Mouse (Mus musculus): ENCODE data around the gene Kcnn4. TPM values are rescaled to one million over a fixed set of nuclear protein-coding genes. Genes with fewer than 3 reads are reported as not detected.
A peak's percentile ranks its signal among the peaks of the same experiment; 100 is the strongest.

Gene Kcnn4
- polyA plus RNA-seq, 1 experiment from 2014 or later: 4.0 TPM

GRCm38 (mm10) chr7:24348896-24349295 lies 21.2 kb upstream of the Kcnn4 start, which contains the start of gene Lypd5:
Gene Lypd5 (plus strand): TSS chr7:24349196.
- no peak for DNase-seq (ENCODE audit: low spot score)
- 48% methylated on average over 6 of the region's 6 CpGs for WGBS
- Histone ChIP-seq H3K36me3 (no peaks in the 10 kb centered on the region), H3K27ac (no peak within 1 kb of the TSS), H3K9me3 (replicated peaks) (no peaks in the 10 kb centered on the region), H3K27me3 (ENCODE audit: low read depth, poor library complexity, severe bottlenecking) (peaks cover 9% of the 10 kb centered on the region; the same call in 1 of the 2 replicates), H3K4me3 (no peak within 1 kb of the TSS), H3K4me1 (no peaks in the 10 kb centered on the region)

- no peaks in the 10 kb centered on the region for H3K4me1 ChIP-seq
- peaks cover 9% of the 10 kb centered on the region; the same call in 1 of the 2 replicates for H3K27me3 ChIP-seq (ENCODE audit: low read depth, poor library complexity, severe bottlenecking)
- no peak overlapping the region for H3K4me3 ChIP-seq
- H3K27ac ChIP-seq: no peak overlapping the region
- H3K36me3 ChIP-seq: no peaks in the 10 kb centered on the region
- WGBS: 82% methylated on average over 6 of the region's 6 CpGs
- DNase-seq (ENCODE audit: low spot score): no peak
- no peaks in the 10 kb centered on the region for H3K9me3 ChIP-seq (replicated peaks)
Measured at GRCm38 (mm10) chr7:24355646-24356045, 14.4 kb upstream of the Kcnn4 start.

GRCm38 (mm10) chr7:24356081-24356480 lies 14.0 kb upstream of the Kcnn4 start:
- H3K27me3 ChIP-seq (ENCODE audit: low read depth, poor library complexity, severe bottlenecking): peaks cover 9% of the 10 kb centered on the region; the same call in 1 of the 2 replicates
- H3K9me3 ChIP-seq (replicated peaks): no peaks in the 10 kb centered on the region
- WGBS: 81% methylated on average over 10 of the region's 10 CpGs
- H3K36me3 ChIP-seq: no peaks in the 10 kb centered on the region
- no peak overlapping the region for H3K27ac ChIP-seq
- H3K4me3 ChIP-seq: no peak overlapping the region
- H3K4me1 ChIP-seq: no peaks in the 10 kb centered on the region
- DNase-seq (ENCODE audit: low spot score): no peak

GRCm38 (mm10) chr7:24357899-24358298 lies 12.2 kb upstream of the Kcnn4 start:
- Histone ChIP-seq H3K27ac (no peak overlapping the region), H3K4me1 (no peaks in the 10 kb centered on the region), H3K36me3 (0 out of 2 replicates have a peak, but pooled peaks cover 2% of the 10 kb centered on the region), H3K4me3 (no peak overlapping the region), H3K27me3 (ENCODE audit: low read depth, poor library complexity, severe bottlenecking) (peaks cover 7% of the 10 kb centered on the region; the same call in 1 of the 2 replicates), H3K9me3 (replicated peaks) (no peaks in the 10 kb centered on the region; the same call in 1 of the 2 replicates)
- no peak for DNase-seq (ENCODE audit: low spot score)
- WGBS: 43% methylated on average over 4 of the region's 4 CpGs

GRCm38 (mm10) chr7:24359269-24359668 lies 10.8 kb upstream of the Kcnn4 start:
- peak; percentile 82 for DNase-seq (ENCODE audit: low spot score)
- 28% methylated on average over 9 of the region's 9 CpGs for WGBS

GRCm38 (mm10) chr7:24361001-24361400 lies 9.1 kb upstream of the Kcnn4 start:
- 69% methylated on average over 4 of the region's 4 CpGs for WGBS

More at GRCm38 (mm10) chr7:24359269-24359668, 10.8 kb upstream of the Kcnn4 start:
- Histone ChIP-seq H3K4me3 (no peak overlapping the region), H3K27ac (no peak overlapping the region), H3K36me3 (0 out of 2 replicates have a peak, but pooled peaks cover 2% of the 10 kb centered on the region), H3K27me3 (ENCODE audit: low read depth, poor library complexity, severe bottlenecking) (0 out of 2 replicates have a peak, but pooled peaks cover 4% of the 10 kb centered on the region), H3K4me1 (no peaks in the 10 kb centered on the region), H3K9me3 (replicated peaks) (no peaks in the 10 kb centered on the region; the same call in 1 of the 2 replicates)

DNA sequence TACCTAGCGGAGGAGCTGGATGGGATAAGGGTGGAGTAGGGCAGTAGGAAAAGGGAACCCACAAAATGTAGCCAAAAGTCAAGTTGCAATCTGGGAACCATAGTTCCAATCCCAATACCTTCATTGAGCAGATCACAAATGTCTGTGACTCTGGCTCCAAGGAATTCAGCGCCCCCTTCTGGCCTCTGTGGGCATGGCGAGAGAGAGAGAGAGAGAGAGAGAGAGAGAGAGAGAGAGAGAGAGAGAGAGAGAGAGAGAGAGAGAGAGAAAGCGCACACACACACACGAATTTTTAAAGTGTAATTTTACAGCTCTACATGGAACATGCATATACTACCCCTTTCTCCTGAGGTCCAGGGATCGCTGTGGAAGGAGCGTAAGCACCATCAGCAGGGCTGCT lies 6.8 kb upstream of the Kcnn4 start:
- no peak for DNase-seq (ENCODE audit: low spot score)
- H3K4me1 ChIP-seq: no peaks in the 10 kb centered on the region
- 0 out of 2 replicates have a peak, but pooled peaks cover 4% of the 10 kb centered on the region for H3K27me3 ChIP-seq (ENCODE audit: low read depth, poor library complexity, severe bottlenecking)
- H3K36me3 ChIP-seq: 0 out of 2 replicates have a peak, but pooled peaks cover 2% of the 10 kb centered on the region
- no peak overlapping the region for H3K4me3 ChIP-seq
- 24% methylated on average over 7 of the region's 7 CpGs for WGBS
- H3K27ac ChIP-seq: no peak overlapping the region
- no peaks in the 10 kb centered on the region; the same call in 1 of the 2 replicates for H3K9me3 ChIP-seq (replicated peaks)

More at GRCm38 (mm10) chr7:24361001-24361400, 9.1 kb upstream of the Kcnn4 start:
- DNase-seq (ENCODE audit: low spot score): no peak
- Histone ChIP-seq H3K9me3 (replicated peaks) (no peaks in the 10 kb centered on the region; the same call in 1 of the 2 replicates), H3K36me3 (0 out of 2 replicates have a peak, but pooled peaks cover 2% of the 10 kb centered on the region), H3K4me1 (no peaks in the 10 kb centered on the region), H3K27ac (no peak overlapping the region), H3K4me3 (no peak overlapping the region), H3K27me3 (ENCODE audit: low read depth, poor library complexity, severe bottlenecking) (0 out of 2 replicates have a peak, but pooled peaks cover 4% of the 10 kb centered on the region)

- peak; percentile 90 for DNase-seq (ENCODE audit: low spot score)
- Histone ChIP-seq H3K27me3 (ENCODE audit: low read depth, poor library complexity, severe bottlenecking) (0 out of 2 replicates have a peak, but pooled peaks cover 4% of the 10 kb centered on the region), H3K9me3 (replicated peaks) (no peaks in the 10 kb centered on the region; the same call in 1 of the 2 replicates), H3K4me1 (peaks cover 5% of the 10 kb centered on the region; the same call in 1 of the 2 replicates), H3K4me3 (no peak overlapping the region), H3K27ac (0 out of 2 replicates have a peak overlapping the region, but pooled peaks have one; percentile 44), H3K36me3 (0 out of 2 replicates have a peak, but pooled peaks cover 2% of the 10 kb centered on the region)
- WGBS: 24% methylated on average over 10 of the region's 10 CpGs
Measured at GRCm38 (mm10) chr7:24364827-24365226, 5.2 kb upstream of the Kcnn4 start.

- Histone ChIP-seq H3K36me3 (0 out of 2 replicates have a peak, but pooled peaks cover 2% of the 10 kb centered on the region), H3K9me3 (replicated peaks) (no peaks in the 10 kb centered on the region; the same call in 1 of the 2 replicates), H3K27ac (0 out of 2 replicates have a peak overlapping the region, but pooled peaks have one; percentile 44), H3K4me1 (peaks cover 10% of the 10 kb centered on the region), H3K27me3 (ENCODE audit: low read depth, poor library complexity, severe bottlenecking) (peaks cover 10% of the 10 kb centered on the region), H3K4me3 (no peak overlapping the region)
- no peak for DNase-seq (ENCODE audit: low spot score)
- WGBS: 80% methylated on average over 5 of the region's 5 CpGs
Measured at GRCm38 (mm10) chr7:24365258-24366014, 4.6 kb upstream of the Kcnn4 start.

DNA sequence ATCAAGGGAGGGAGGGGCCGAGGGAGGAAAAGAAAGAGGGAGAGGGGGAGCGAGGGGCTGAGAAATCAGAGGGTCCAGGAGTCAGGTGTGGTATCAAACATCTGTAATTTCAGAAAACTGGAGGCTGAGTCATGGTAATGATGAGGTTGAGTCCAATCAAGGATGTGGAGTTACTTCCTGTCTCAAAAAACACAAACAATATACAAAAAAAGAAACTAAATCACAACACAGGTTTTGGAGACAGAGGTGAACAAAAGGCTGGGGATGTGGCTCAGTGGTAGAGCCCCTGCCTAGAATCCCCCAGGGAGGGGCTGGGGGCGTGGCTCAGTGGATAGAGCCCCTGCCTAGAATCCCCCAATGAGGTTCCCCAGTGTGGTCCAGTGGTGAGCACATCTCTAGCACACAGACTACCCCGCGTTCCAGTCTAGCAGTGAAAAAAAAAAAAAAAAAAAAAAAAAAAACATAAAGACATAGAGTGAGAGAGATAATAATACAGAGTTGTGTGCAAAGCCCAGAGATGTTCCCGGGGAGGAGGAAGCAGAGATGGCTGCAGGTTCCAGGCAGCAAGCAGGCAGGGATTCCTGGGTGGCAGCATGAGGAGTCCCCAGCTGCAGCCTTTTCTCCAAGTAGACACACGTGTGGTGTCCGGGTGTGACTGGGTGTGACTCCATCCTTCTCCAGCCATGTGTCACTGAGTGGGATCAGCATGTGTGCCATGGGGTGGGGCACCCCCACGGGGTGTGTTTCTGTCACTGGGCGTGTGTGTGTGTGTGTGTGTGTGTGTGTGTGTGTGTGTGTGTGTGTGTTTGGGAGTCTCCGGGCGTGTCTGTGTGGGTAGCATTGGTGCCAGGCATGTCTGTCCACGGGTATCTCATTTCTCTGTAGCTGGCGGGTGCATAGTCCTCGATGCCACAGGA lies 3.1 kb upstream of the Kcnn4 start:
- no peak for DNase-seq (ENCODE audit: low spot score)
- Histone ChIP-seq H3K27me3 (ENCODE audit: low read depth, poor library complexity, severe bottlenecking) (peaks cover 10% of the 10 kb centered on the region), H3K27ac (no peak overlapping the region), H3K9me3 (replicated peaks) (no peaks in the 10 kb centered on the region; the same call in 1 of the 2 replicates), H3K4me3 (no peak overlapping the region), H3K4me1 (peaks cover 10% of the 10 kb centered on the region), H3K36me3 (0 out of 2 replicates have a peak, but pooled peaks cover 2% of the 10 kb centered on the region)
- 81% methylated on average over 15 of the region's 15 CpGs for WGBS

GRCm38 (mm10) chr7:24368226-24368625 lies 1.8 kb upstream of the Kcnn4 start:
- DNase-seq (ENCODE audit: low spot score): no peak
- 69% methylated on average over 4 of the region's 4 CpGs for WGBS
- H3K36me3 ChIP-seq: no peaks in the 10 kb centered on the region

DNA sequence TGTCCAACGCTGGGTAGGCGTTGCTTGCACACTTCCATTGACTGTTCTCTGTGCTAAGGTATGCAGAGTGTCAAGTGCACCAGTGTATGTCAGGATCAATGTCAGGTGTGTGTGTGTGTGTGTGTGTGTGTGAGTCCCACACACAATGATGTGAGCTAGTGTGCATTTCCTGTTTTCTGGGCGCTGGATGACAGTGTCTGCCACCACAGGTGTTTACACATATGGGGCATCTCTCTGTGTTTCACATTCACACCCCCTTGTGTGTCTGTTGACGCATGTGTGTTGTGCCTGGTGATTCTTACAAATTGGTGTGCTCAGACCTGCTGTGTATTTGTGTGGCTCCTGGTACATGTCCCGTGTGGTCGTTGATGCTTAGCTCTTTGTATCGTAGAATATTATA lies 1.1 kb upstream of the Kcnn4 start:
- Histone ChIP-seq H3K36me3 (no peaks in the 10 kb centered on the region), H3K27me3 (ENCODE audit: low read depth, poor library complexity, severe bottlenecking) (peaks cover 6% of the 10 kb centered on the region), H3K4me3 (no peak overlapping the region), H3K4me1 (peaks cover 21% of the 10 kb centered on the region), H3K27ac (no peak overlapping the region), H3K9me3 (replicated peaks) (0 out of 2 replicates have a peak, but pooled peaks cover 1% of the 10 kb centered on the region)
- DNase-seq (ENCODE audit: low spot score): no peak
- 89% methylated on average over 7 of the region's 7 CpGs for WGBS

More at GRCm38 (mm10) chr7:24368226-24368625, 1.8 kb upstream of the Kcnn4 start:
- H3K9me3 ChIP-seq (replicated peaks): 0 out of 2 replicates have a peak, but pooled peaks cover under 1% of the 10 kb centered on the region
- H3K27ac ChIP-seq: no peak overlapping the region
- H3K4me3 ChIP-seq: no peak overlapping the region
- peaks cover 6% of the 10 kb centered on the region for H3K27me3 ChIP-seq (ENCODE audit: low read depth, poor library complexity, severe bottlenecking)
- H3K4me1 ChIP-seq: peaks cover 14% of the 10 kb centered on the region

Data from limb, embryonic 10.5 days (tissue).